Mouse (Mus musculus) right cerebral cortex, adult 2 months (tissue): ENCODE measurements around the gene Rev3l.
A peak's percentile ranks its signal among the peaks of the same experiment; 100 is the strongest.
"Not testable (repeated sequence)": the region's sequence is repeated elsewhere in the genome, so short reads cannot be mapped to it uniquely, and the experiment has no call there.

Experiments
- DNase-seq, 2 experiments: peaks; one replicate each; pipeline ENCODE4 v3.0.0; 2021 to 2022; ENCODE audit warnings: low spot score in 2 of 2

Gene Rev3l

DNA sequence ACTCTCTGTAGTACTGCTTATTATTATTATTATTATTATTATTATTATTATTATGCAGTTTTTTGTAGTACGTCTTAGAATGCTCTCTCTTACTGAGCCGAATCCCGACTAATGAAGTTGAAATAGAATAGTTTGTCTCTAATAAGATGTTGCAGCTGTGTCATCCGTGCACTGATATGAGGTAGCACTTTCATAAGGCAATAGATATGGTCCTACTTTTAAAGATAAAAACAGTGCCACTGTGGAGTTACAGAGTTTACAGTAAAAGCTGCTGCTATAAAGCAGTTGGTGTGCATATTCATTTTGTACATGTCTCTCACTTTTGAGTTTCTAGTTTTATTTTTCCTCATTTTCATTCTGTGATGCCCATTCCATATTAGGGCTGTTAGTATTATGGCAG, 46.4 kb downstream of the Rev3l start:
- DNase-seq = no peak

DNA sequence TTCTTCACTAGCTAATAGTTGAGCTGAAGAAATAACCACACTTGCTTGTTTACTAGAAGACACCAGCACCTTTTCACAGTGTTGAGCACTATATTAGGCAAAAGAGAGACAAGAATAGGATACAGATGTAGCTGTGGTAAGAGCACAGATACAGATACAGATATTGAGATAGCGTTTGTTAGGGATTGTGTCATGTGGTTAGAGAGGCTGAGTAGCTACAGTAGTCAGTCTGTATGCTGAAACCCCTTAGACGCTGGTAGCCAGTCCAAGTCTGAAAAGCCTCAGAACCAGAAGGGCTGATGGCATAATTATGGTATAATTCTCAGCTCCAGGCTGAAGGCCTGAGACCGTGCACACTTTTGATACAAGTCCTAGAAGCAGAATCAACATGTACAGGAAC, 53.3 kb downstream of the Rev3l start:
- no peak for DNase-seq

DNA sequence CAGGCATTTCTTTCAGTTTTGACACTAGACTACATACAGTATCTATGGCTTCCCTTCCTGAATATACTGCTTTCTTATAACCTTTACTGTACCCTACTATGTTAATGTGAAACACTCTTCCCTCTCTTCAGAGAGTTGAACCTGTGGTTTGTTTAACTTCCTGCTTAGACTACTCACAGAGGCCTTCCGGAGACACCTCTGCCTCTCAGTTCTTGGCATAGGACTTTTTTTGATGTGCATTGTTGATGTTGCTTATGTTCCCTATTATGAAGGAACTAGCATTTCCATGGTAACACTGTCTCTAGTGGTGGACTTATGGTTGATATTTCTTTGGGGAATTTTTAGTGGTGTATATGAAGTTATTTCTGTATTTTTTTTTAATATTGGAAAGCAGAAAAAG, 61.4 kb downstream of the Rev3l start:
- DNase-seq = no peak

DNA sequence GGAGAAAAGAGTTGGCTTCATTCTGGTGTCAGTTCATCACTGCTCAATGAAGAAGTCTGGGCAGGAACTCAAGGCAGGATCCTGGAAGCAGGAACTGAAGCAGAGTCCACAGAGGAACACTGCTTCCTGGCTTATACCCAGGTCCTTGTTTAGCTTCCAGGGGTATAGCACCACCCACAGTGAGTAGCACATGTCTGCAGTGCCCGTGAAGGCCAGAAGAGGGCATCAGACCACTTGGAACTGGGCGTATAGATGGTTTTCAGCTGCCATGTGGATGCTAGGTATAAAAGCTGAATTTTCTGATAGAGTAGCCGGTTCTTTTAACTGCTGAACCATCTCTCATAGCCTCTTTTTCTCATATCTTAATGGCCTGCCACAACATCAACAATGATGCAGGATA, 79.6 kb downstream of the Rev3l start:
- DNase-seq = no peak

DNA sequence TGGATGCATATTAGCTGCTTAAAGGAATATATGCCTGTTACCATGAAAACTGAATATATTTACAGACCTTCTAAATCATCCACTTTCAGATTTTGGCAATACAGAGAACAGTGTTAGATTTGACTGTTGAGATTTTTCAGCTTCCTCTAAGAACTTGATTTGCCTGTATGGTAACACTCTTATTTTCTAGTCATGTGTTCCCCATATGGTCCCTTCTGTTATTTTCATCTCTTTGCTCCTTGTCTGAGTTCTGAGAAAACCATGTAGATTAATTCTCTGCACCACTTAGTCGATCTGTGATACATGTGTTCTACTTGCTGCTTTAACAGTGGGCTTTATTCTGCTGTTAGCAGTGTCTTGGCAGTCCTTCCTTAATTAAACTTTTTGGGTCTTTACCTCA, 110.7 kb downstream of the Rev3l start:
- DNase-seq = no peak

DNA sequence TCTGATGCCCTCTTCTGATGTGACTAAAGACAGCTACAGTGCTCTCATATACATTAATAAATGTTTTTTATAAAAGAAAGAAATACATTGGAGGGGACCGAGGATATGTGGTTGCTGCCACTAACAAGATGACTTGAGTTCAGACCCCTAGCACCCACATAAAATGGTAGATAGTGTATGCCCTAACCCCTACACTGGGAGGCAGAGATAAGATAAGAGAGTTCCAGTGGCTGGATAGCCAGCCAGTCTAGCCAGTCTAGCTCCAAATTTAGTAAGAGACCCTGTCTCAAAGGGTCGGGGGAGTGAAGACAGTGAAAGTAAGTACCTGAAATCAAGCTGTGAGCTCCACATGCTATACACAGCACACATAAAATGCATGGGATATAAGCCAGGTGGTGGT, 133.6 kb downstream of the Rev3l start:
- no peak for DNase-seq

DNA sequence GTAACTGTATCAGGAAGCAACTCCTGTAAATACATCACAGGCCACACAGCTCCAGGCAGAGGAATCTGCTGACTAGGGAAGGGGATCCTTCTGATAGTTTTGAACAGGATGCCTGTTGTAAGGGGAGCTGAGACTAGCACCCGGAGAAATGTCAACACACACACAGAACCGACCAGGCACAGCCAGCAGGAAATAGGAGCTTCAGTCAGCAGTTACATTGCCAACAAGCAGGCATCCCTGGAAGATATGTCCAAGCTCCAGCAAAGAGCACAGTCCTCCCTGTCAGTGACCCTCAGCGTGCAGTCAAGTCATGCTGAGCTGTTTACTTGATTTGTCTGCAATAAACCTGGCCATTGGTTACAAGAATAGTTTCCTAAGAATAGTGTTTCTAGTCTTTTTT, 156.7 kb downstream of the Rev3l start:
- DNase-seq = no peak

DNA sequence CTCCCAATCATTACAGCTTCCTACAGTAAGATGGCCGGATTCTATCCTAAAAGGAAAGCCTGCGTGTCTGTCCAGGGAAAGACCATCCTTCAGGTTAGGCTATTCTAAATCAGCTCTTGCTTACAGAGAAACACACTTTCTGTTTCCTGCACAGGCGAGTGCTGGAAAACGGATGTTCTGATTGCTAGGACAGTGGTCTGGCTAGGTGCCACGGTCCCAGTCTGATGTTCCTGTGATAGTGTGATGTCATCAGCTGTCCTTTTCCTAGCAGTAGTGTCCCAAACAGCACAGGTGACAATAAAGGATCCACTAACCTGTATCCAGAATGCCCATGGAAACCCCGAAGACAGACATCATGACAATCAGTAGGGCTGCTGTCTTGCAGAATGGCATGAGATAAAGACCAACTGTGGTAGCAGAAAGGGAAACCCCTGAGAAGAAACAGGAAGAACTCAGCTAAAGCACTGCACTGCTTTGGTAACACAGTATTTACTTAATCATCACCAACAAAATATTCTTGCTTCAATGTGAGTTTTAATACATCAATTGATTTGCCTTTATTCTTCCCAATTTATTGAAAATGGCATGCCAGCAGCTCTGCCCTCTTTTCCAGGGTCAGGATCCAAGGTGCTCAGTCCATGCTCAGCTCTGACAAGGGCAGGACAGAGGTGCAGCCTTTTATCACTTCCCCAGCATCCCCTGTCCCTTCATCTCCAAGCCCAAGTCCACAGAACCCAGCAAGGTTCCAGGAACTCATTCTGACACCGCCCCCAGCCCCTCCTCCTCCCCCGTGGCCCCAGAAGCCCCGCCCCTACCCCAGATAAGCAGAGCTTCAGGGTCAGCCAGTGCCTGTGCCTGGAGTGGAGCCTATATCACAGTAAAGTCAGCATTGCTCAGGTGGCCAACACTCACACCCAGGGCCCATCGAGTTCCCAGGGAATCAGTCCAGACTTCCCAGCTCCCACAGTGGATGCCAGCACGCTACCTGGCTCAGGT, 162.1 kb downstream of the Rev3l start:
- no peak for DNase-seq

DNA sequence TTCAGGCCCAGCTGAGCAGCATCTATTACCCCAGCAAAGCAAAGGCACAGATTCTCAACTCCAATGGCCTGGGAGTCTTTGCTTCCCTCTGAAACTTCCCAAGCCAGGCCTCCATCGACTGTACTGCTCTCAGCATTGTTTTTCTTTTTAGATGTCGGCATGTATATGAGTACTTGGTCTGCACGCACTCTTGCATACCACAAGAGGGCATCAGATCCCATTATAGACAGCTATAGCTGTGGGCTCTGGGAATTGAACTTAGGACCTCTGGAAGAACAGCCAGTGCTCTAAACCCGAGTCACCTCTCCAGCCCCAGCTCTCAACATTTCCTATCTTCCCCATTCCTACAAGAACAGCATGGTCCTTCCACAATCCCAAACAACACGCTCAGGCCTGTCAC, 164.6 kb downstream of the Rev3l start:
- DNase-seq = no peak

DNA sequence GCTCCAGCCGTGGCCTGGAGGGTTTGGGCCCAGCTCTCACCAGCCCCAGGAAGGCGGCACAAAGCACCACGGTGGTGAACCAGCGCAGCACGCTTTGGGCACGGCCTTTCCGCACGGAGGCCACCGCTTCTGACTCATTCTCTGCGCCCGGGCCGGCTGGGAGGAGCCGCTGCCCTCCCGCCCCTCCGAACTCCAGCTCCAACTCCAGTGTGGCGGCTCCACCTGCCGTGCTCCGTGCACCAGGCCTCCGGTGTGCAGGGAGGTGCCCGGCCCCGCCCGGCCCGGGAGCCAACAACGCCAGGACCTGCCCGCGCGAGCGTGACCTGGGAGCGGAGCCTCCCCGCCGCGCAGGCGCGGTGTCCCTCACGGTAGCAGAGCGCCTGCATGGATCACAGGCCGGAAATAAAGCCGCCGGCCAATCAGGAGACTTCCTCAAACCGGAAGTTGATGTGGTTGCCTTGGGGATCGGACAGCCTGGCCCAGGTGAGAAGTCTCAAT, 167.0 kb downstream of the Rev3l start, which contains the start of gene Mfsd4b4:
Gene Mfsd4b4, minus strand, starts transcription at position 365 of the 498 bp plus-strand sequence.
- DNase-seq = peak; percentile 86 to 87

DNA sequence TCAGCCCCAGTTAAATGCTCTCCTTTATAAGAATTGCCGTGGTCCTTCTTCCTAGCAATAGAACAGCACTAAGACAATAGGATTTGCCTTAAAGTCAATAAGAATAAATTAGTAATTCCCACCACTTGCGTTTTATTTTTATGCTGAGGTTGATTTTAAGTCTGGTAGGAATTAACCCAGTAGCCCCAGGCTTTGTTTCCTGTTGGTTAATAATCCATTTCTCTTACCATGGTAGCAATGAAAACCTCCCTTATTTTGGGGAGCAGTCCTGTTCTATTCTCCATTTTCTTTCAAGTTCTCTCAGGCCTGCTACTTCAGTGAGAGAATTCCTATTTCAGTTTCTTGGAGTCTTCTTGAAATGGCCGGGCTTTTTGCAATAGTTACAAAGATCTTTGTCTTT, 172.3 kb downstream of the Rev3l start:
- no peak for DNase-seq

DNA sequence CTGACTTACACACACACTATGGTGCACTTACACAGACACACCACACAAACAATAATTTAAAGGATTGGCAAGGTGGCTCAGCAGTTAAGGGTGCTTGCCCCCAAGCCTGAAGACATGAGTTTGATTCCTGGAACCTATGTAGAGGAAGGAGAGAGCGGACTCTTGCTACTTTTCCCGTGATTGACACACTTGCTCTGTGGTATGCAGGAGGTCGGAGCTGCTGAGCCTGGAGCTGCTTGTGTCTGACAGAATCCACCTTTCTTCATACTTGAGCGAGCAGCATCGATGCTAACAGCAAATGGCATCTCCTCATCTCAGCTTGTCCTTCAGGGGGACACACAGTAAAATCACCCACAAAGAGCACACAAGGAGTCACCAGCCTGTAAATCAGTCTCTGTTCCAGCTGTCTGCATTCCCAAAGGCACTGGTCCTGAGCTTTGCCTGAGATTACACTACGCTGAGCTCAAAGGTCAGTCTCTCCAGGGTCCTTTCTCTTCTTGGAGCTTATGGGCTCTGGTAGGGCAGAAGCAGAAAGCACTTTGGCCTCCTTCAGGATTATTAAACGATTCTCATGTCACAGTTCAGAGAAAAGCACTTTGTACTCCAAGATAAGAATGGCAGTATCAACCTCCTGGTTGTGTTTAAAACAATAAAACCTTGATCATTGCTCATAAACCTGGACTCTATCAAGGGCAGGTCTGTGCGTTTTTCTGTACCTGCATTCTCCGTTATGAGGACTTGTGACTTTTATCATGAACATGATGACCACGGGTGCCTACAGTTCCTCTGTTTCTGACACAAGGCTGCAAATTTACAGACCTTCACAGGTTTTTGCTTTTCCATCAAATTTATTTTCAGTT, 175.1 kb downstream of the Rev3l start:
- DNase-seq = no peak

DNA sequence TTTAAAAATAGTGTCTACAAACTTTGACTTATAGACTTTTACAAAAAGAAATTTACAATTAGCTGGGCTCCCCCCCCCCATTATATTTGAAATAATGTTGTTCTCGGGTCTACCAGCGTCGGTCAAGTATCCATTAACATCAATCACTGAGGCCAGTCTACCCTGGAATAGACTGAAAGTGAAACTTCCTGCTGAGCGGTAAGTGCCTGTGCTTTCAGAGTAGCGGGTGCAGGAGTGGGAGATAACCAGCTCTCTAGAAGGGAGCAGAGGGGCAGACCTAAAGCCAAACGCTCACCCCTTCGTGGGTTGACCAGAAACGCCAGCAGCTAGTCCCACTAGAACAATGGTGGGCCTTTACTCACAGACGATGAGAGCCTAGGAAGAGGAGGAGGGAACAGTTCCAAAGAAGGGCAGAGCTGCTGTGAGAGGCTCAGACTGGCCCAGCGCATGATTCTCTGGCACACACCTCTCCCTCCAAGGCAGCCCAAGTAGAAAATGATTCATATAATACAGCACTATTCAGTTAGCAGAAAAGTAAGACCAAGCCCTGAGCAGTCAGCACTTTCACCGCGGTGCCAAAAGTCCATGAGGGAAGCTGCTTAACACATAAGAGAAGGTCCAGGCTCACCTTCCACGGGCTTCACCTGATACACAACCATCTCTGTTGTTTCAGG, 177.0 kb downstream of the Rev3l start:
- DNase-seq = no peak

DNA sequence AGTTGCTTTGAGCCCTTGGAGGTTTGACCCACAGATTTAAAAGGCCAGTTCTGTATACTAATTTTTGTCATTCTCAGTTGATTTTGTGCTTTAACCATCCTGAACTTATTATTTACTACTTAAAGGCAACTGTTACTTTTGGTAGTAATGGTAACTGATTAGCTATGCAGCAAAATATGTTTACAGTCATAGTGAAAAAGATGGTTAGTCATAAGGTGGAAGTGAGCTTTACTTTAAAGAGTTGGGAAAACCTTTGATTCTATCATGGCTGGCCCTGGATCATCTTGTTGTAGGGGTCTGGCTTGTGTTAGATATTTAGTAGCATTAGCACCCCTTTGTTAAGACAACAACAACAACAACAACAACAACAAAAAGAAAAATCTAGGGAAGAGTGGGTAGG, 180.7 kb downstream of the Rev3l start:
- no peak for DNase-seq

DNA sequence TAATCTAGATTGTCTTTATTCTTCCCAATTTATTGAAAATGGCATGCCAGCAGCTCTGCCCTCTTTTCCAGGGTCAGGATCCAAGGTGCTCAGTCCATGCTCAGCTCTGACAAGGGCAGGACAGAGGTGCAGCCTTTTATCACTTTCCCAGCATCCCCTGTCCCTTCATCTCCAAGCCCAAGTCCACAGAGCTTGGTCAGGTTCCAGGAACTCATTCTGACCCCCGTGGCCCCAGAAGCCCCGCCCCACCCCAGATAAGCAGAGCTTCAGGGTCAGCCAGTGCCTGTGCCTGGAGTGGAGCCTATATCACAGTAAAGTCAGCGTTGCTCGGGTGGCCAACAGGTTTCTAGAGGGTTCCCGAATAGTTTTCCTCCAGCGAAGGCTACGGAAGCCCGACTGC, 192.6 kb downstream of the Rev3l start:
- not testable (repeated sequence) for DNase-seq
